Comparison of ENCODE assay signal across 9 mouse cellular contexts in genomic region chr3:41522226-41523005, GRCm38 (mm10). TPM values are rescaled to one million over a fixed set of nuclear protein-coding genes. Genes with fewer than 3 reads are reported as not detected.
DNase-seq lines count a peak whose midpoint lies in the region; ATAC-seq lines count a peak whose summit lies in the region.
"Had no signal": no experiment of that assay in that cellular context is flagged by ENCODE, and none has a peak within 500 bp of the region (broad histone marks: within the 10 kb centered on the region; RNA-seq: fewer than 3 reads in every experiment).

No protein-coding gene starts in this region.

- no peak for ATAC-seq in hindbrain, embryonic 13.5 days (ENCODE audit: low FRiP score)

- H3K4me2 ChIP-seq in hindbrain, embryonic 13.5 days: no peak overlapping the region
- H3K4me2 ChIP-seq: limb, embryonic 13.5 days had no signal

- H3K4me3 ChIP-seq in hindbrain, embryonic 13.5 days: no peak overlapping the region
- H3K4me3 ChIP-seq: limb, embryonic 13.5 days had no signal

- H3K36me3 ChIP-seq in hindbrain, embryonic 13.5 days: no peaks in the 10 kb centered on the region
- H3K36me3 ChIP-seq: limb, embryonic 13.5 days had no signal

- DNase-seq in MN1 (ENCODE audit: low spot score): peak; percentile 62
- DNase-seq in embryo, embryonic 9.5 days (ENCODE audit: extremely low spot score): peak; percentile 22
- peak; percentile 65 to 69 for DNase-seq in kidney, adult 8-10 months
- peak; percentile 75 for DNase-seq in lung, postnatal 25 days (ENCODE audit: low spot score)
- no peak for DNase-seq in cerebellum, postnatal 25 days
- DNase-seq in thymus, postnatal 10 days (ENCODE audit: low spot score in 2 of 2): no peak
- no peak for DNase-seq in spleen, postnatal 4 days (ENCODE audit: low spot score in 2 of 2)

- no peaks in the 10 kb centered on the region for H3K27me3 ChIP-seq in hindbrain, embryonic 13.5 days
- H3K27me3 ChIP-seq: limb, embryonic 13.5 days had no signal

- no peak overlapping the region for H3K27ac ChIP-seq in hindbrain, embryonic 13.5 days
- H3K27ac ChIP-seq: limb, embryonic 13.5 days had no signal

- no peaks in the 10 kb centered on the region for H3K4me1 ChIP-seq in hindbrain, embryonic 13.5 days (replicated peaks)

- 54% methylated on average over 18 of the region's 18 CpGs for WGBS in hindbrain, embryonic 13.5 days

- no peak overlapping the region for H3K9ac ChIP-seq in hindbrain, embryonic 13.5 days
- H3K9ac ChIP-seq: limb, embryonic 13.5 days had no signal

- H3K9me3 ChIP-seq in hindbrain, embryonic 13.5 days: 0 out of 2 replicates have a peak, but pooled peaks cover 4% of the 10 kb centered on the region
- H3K9me3 ChIP-seq: limb, embryonic 13.5 days had no signal

RNA-seq across cellular contexts. Expression of gene Jade1, which starts 33.1 kb away (rescaled TPM):
- 11.2 and 12.4 TPM in 2 replicates for polyA plus RNA-seq in hindbrain, embryonic 13.5 days (2015; fragmentation: Nextera tagmentation; extraction: Ambion mirVana)

Comparison
In these comparisons a context has a peak if more than half of its experiments do, and no peak if none do; other contexts are left out.
1. DNase-seq: peak in MN1 (single experiment), embryo, embryonic 9.5 days (single experiment), kidney, adult 8-10 months (2 of 2) and lung, postnatal 25 days (single experiment); none in cerebellum, postnatal 25 days (0 of 2), thymus, postnatal 10 days (0 of 2) and spleen, postnatal 4 days (0 of 2).